Mouse (Mus musculus): ENCODE measurements at regions not wholly inside any gene's neighbourhood (a gene's known extent, or its start where the extent isn't known, plus 50 kb on each side); places are given as distances from the start of the nearest gene placed in this dataset.
"Not testable (repeated sequence)": the region's sequence is repeated elsewhere in the genome, so short reads cannot be mapped to it uniquely, and the experiment has no call there.

GRCm38 (mm10) chr12:56064183-56064582 is 228.1 kb downstream of the Brms1l start:
- no peak for DNase-seq (ENCODE audit: inconsistent age in 2 of 2, low spot score in 1 of 2)

GRCm38 (mm10) chr12:56058876-56059275 is 222.8 kb downstream of the Brms1l start:
- no peak for DNase-seq (ENCODE audit: inconsistent age in 2 of 2, low spot score in 1 of 2)

DNA sequence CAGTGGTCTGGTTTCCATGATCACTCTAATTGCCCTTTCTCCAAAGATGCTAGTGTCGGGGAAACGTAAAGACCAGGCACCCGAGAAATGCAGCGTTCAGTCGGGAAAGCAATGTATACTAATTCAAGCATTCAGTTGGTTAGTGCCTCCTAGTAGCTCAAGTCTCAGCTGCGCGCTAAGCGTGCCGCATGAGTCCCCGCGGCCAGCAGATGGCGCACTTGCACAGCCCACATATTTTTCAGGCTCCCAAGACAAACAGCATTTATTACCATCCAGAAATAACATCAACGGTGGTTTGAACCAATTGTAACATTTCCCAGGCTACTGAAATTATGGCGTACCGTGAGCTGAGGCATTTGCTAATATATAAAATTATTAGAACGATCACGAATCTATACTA is 222.3 kb downstream of the Brms1l start:
- DNase-seq (ENCODE audit: inconsistent age in 2 of 2, low spot score in 1 of 2): peak; percentile 58 to 89

DNA sequence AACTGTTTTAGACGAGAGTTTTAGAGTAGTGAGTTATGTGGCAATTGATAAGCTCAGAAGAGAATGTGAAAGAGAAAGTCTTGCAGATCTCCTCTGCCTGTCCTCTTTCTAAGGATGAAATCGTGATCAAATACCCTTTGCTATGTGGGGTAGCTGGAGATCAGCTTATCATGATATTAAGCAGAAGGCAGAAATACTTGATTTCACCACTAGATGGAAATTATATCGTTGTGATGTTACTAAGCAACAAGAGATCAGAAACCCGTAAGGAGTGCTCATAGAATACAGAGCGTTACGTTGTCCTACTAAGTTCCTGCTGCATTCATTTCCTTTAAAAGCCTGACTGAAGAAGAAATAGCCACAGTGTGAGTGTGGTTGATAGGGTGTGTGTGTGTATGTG is 219.3 kb downstream of the Brms1l start:
- DNase-seq (ENCODE audit: inconsistent age in 2 of 2, low spot score in 1 of 2): no peak

DNA sequence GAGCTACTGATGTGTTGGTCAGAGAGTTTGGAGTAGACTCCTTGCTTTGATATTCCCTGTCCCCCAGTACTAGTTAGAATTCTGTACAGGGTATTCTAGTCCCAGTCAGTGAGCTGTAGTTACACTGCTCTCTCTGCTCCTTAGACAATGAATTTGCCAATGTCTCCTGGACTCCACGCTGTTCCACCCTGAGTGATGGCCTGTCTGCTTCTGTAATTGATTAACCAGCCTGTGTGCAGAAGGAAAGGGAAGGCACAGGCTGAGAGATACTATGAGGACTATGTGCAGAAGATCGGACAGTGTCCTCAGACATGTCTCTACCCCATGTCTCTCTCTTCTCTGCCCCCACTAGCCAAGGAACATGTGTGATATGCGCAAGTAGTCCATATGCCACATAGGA is 209.9 kb downstream of the Brms1l start:
- no peak for DNase-seq (ENCODE audit: inconsistent age in 2 of 2, low spot score in 1 of 2)

GRCm38 (mm10) chr12:56020954-56021514 is 184.9 kb downstream of the Brms1l start:
- DNase-seq (ENCODE audit: inconsistent age in 2 of 2, low spot score in 1 of 2): no peak

DNA sequence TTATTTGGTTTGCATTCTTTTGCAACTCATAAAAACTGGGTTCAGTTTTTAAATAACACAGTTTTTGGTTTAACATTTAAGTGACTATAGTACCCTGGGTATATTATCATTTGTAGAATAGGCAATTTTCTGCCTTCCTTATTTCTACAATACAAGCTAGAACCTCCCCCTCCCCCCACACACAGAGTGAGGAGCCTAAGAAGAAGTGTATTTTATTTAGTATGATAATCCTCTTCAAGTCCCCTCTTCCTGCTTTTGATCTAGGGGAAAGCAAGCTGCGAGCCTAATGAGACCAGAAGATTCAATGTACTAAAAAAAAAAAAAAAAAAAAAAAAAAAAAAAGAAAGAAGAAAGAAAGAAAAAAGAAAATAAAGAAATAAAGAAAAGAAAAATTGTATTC is 184.4 kb downstream of the Brms1l start:
- no peak for DNase-seq (ENCODE audit: inconsistent age in 2 of 2, low spot score in 1 of 2)

GRCm38 (mm10) chr12:56009976-56010375 is 173.9 kb downstream of the Brms1l start:
- peak in 1 of 2 experiments; percentile 22 for DNase-seq (ENCODE audit: inconsistent age in 2 of 2, low spot score in 1 of 2)

- DNase-seq (ENCODE audit: inconsistent age in 2 of 2, low spot score in 1 of 2): no peak
Measured at GRCm38 (mm10) chr12:56005846-56006245, 169.7 kb downstream of the Brms1l start.

DNA sequence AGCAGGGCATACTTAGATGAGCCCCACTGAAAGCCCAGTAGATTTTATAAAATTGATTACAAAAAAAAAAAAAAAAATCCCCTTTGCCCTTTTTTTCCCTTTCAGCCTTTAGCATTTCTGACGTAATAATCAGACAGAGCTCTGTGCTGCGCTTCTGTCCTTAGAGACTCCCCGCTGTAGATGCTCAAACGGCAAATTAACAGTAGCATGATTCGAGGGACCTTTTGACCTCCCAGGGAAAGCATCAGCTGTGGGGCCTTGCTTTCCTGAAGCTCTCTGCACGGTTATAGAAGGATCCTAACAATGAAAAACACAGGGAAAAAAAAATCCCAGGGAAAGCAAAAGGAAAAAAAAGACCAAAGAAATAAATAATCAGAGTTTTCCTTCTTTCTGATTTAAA is 169.2 kb downstream of the Brms1l start:
- DNase-seq (ENCODE audit: inconsistent age in 2 of 2, low spot score in 1 of 2): no peak

GRCm38 (mm10) chr12:56004479-56004878 is 168.4 kb downstream of the Brms1l start:
- DNase-seq (ENCODE audit: inconsistent age in 2 of 2, low spot score in 1 of 2): peak in 1 of 2 experiments; percentile 20

- no peak for DNase-seq (ENCODE audit: inconsistent age in 2 of 2, low spot score in 1 of 2)
Measured at GRCm38 (mm10) chr12:56003561-56003960, 167.4 kb downstream of the Brms1l start.

- peak; percentile 15 to 77 for DNase-seq (ENCODE audit: inconsistent age in 2 of 2, low spot score in 1 of 2)
Measured at GRCm38 (mm10) chr12:55996585-55997377, 160.7 kb downstream of the Brms1l start.

GRCm38 (mm10) chr12:55983565-55984351 is 147.6 kb downstream of the Brms1l start:
- DNase-seq (ENCODE audit: inconsistent age in 2 of 2, low spot score in 1 of 2): no peak

DNA sequence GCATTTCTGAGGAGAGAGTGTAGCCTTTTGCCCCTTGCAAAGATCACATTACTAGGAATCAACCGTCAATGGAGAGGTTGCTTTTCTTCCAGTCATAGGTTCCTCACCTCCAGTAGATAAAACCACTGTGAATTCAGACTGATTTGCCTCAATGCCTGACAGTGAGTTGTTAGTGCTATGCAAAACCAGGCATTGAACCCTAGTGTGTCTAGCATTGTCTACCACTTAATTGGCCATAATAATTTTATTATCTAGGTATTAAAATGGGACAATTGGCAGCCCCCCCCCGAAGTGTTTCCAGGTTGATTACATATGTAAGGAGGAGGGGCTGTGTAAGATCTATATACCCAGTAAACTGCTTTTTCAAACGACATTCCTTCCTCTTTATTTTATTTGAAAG is 147.0 kb downstream of the Brms1l start:
- DNase-seq (ENCODE audit: inconsistent age in 2 of 2, low spot score in 1 of 2): no peak

DNA sequence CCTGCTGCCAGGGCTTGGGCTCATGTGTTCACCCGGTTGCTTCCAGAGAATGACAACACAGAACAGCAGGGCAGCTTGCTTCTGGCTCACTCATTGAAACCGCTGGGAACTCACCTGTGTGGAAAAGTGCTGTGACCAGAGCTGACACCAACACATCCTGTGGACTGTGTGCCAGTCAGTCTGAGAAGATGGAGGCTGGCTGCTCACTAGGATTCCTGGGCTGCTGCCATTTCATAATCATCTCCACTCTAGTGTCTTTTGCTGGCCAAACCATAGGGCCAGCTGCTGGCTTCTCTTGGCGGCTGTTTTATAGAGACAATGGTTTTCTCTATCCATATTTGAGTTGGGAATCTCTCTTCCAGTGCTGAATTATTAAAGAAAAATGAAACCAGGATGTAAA is 138.1 kb downstream of the Brms1l start:
- no peak for DNase-seq (ENCODE audit: inconsistent age in 2 of 2, low spot score in 1 of 2)

DNA sequence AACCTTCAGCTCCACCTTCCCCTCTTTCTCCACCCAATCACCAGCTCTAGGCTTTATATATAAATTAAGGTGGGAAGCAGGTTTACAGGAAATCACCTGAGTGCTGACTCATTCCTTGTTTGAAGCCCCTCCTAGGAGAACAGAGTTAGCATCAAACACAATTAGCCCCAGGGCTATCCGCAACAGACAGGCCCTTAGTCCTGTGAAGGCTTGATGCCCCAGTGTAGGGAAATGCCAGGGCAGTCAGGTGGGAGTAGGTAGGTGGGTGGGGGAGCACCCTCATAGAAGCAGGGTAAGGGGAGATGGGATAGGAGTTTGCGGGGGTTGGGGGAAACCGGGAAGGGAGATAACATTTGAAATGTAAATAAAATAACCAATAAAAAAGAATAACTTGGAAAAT is 123.2 kb downstream of the Brms1l start:
- DNase-seq (ENCODE audit: inconsistent age in 2 of 2, low spot score in 1 of 2): not testable (repeated sequence)

DNA sequence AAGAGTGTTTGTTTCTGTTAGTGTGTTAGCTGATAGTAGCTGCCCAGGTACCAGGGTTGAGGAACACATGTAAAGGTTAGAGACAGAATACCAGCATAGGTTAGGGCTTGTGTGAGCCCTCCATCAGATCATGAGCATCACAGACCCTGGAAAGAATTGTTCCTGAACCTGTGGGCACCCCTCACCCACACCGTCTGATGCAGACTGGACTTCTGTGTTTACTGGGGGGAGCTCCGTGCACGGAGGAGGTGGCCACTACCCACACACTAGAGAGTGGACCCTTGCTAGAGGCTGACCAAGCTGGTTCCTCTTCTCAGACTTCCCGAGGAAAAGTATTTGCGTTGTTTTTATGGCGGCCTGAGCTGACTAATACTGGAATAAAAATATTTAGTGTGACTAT is 104.4 kb downstream of the Brms1l start:
- no peak for DNase-seq (ENCODE audit: inconsistent age in 2 of 2, low spot score in 1 of 2)

GRCm38 (mm10) chr12:55939281-55940142 is 103.4 kb downstream of the Brms1l start:
- no peak for DNase-seq (ENCODE audit: inconsistent age in 2 of 2, low spot score in 1 of 2)

DNA sequence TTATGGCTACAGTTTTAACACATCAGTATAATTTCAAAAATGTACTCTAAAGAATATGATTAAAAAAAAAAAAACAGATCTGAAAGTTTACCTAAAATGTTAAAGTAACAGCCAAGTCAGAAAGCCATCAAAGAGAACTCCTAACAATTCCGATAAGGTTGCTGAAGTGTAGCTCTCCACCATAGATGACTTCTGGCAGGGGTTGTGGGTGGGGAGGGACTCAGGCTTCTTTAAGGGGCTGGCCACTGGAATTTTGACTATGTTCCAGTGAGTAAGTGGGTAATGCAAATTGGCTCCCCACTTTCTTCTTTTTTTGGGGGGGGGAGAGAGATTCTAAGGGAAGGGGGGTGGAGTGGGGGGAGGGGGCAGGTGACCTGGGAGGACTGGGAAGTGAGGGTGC is 98.0 kb downstream of the Brms1l start:
- no peak for DNase-seq (ENCODE audit: inconsistent age in 2 of 2, low spot score in 1 of 2)

DNA sequence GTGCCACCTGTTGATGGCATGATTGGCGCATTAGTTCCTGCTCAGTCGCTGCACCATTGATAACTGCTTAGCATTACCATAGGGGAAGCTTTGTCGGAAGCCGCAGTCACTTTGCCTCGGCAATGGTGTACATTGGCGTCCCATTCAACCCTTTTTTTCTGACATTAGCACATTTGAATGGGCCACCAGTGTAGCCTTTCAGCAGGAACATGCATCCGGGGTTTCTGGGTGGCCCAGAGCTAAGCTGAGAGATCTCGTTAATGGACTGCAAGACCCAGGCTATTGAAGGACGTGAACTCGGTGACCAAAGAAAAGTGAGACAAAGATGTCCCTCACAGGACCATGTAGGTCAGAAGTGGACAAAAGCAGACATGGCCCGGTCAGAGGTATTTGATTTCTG is 97.3 kb downstream of the Brms1l start:
- DNase-seq (ENCODE audit: inconsistent age in 2 of 2, low spot score in 1 of 2): no peak
